Mouse (Mus musculus): ENCODE results near the gene Pnpla7. TPM values are rescaled to one million over a fixed set of nuclear protein-coding genes. Genes with fewer than 3 reads are reported as not detected.
"Not testable (repeated sequence)": the region's sequence is repeated elsewhere in the genome, so short reads cannot be mapped to it uniquely, and the experiment has no call there.

Gene Pnpla7
- 74.0 and 81.1 TPM in 2 replicates for total RNA-seq (2021)
- long read RNA-seq, full-length matches to known transcripts = 23 of 167 reads
- long read RNA-seq, partial matches to known transcripts = 48 of 167 reads
- long read RNA-seq, other reads (novel, unspliced or antisense) = 96 of 167 reads

- DNase-seq = peak; percentile 81
Observed at GRCm38 (mm10) chr2:24975704-24976297, at the start of gene Pnpla7. Pnpla7 (plus strand) TSS chr2:24976033.

- DNase-seq = no peak
Observed at GRCm38 (mm10) chr2:24926345-24926964, 49.4 kb upstream of the Pnpla7 start.

DNA sequence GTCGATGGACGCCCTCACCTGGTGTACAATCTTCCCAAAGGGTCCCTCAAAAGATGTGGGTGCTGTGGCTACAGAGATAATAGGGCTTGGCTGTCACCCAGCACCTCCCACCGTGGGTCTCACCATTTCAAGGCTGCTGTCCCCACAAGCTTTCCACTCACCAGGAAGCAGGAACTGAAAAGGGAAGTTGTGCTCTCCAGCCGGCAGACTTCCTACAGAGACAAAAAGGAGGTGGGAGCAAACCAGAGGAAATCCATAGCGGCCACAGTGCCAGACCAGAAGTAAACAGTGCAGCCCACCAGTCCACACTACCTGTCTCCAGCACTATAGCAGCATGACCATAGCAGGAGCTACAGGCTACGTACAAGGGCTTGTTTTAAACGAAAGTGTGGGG lies 48.9 kb upstream of the Pnpla7 start:
- DNase-seq = no peak

DNA sequence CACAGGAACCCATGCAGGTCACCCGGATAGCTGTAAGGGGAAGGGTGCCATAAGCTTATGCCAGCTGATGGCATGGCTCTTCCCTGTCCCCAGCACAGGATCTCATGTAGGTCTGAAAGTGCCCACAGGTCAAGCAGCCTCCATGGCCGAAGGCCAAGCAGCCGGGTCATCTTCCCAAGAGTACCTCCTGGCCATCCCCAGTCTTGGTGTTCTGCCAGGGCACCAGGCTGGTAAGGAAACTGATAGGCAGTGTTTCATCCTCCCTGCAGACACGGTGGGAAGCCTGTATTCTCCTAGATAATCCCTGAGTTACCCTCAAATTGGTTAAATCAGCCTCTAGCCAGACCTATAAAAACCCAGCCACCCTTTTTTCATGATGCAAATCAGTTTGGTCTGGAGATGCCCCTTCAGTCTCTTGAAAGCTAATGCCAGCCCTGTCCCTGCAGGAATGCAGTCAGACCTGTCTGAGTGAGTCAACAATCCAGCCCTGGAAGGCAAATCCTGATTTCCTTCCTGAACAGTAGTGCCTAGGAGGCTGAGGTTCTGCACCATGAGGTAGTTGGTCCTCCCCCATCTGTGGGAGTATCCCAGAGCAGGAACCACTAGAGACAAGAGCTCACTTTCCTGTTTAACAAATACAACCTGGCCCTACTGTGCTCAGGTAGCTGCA lies 47.9 kb upstream of the Pnpla7 start:
- peak; percentile 23 for DNase-seq

- no peak for DNase-seq
Observed at GRCm38 (mm10) chr2:24929119-24929518, 46.7 kb upstream of the Pnpla7 start.

- DNase-seq = no peak
Observed at GRCm38 (mm10) chr2:24929593-24929992, 46.2 kb upstream of the Pnpla7 start.

GRCm38 (mm10) chr2:24934441-24934963 lies 41.3 kb upstream of the Pnpla7 start:
- DNase-seq = no peak

- DNase-seq = peak; percentile 89
Observed at GRCm38 (mm10) chr2:24935057-24935796, 40.6 kb upstream of the Pnpla7 start, which contains the start of gene Arrdc1. Arrdc1 (minus strand) TSS chr2:24935252.

DNA sequence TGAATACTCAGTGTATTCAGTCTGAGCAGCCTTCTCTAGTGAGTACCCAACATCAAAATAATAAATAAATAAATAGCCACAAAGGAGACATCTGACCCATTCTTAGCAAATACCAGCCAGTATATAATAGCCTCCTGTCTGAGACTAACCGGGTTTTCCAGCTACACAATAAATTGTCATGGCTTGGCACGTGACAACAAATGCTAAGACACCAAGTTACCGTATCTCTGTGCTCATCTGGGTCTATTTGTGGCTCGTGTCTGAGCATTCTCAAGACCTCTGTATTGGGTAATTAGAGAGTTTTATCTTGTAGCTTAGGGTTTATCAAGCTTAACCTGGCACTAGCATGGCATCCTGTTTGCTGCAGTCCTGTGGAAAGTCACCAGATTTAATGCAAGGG lies 33.7 kb upstream of the Pnpla7 start:
- DNase-seq = no peak

DNA sequence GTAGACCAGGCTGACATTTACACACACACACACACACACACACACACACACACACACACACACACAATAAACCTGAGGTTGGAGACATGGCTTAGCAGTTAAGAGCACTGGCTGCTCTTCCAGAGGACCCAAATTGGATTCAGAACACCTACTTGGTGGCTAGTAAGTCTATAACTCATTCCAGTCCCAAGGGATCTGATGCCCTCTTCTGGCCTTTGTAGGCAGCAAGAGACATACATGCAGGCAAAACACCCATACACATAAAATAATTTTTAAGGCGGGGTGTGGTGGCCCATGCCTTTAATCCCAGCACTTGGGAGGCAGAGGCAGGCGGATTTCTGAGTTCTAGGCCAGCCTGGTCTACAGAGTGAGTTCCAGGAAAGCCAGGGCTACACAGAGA lies 31.5 kb upstream of the Pnpla7 start:
- DNase-seq = not testable (repeated sequence)

DNA sequence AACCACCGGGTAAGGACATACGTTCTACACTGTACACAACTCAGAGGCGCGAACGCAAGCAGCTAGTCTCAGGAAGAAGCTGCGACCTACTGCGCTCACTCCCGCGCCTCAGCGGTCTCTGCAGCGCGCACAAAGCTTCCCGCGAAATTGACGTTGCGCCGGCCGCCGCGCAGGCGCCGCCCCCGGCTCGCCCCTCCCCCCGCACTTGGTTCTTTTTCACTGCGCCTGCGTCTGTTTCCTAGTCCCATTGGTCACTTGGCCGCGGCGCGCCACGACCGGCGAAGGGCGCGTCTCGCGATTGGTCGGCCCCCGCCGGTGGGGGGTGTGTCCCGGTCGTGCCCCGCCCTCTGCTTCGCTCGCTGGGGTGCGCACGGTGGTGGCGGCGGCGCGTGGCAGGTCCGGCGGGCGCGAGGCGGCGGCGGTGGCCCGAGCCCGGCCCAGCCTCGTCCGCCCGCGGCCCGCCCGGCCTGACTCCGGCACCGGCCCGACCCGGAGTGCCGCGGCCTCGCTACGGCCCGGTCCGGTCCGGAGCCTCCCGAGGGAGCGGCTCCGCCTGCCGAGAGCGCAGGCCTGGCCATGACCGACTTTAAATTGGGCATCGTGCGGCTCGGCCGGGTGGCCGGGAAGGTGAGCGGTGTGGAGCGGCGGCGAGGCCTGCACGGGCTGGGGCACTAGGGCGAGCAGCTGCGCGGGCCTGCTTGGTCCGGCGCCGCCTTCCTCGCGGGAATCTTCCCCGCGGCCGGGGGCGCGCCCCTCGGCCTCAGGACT lies 26.2 kb upstream of the Pnpla7 start, which contains the start of gene Zmynd19:
Zmynd19 (plus strand) TSS at position 372 of the 768 bp plus-strand sequence.
- peak; percentile 99 for DNase-seq

DNA sequence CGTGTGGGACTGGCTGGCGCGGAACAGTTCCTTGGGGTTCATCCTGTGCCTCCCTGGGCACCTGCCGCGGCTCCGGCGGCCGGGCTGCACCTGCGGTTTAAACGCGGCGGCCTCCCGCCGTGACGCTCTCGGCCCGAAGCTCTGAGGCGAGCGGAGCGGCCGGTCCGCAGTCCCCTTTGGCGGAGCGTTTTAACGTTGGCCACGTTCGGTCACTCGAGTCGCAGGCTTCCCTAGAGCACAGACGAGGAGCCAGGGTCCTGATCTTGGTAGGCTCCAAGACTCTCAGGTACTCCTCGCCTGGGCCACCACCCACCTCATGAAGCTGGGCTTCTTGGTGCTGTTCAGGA lies 25.7 kb upstream of the Pnpla7 start:
- DNase-seq = peak; percentile 29

- no peak for DNase-seq
Observed at GRCm38 (mm10) chr2:24952537-24953055, 23.2 kb upstream of the Pnpla7 start.

DNA sequence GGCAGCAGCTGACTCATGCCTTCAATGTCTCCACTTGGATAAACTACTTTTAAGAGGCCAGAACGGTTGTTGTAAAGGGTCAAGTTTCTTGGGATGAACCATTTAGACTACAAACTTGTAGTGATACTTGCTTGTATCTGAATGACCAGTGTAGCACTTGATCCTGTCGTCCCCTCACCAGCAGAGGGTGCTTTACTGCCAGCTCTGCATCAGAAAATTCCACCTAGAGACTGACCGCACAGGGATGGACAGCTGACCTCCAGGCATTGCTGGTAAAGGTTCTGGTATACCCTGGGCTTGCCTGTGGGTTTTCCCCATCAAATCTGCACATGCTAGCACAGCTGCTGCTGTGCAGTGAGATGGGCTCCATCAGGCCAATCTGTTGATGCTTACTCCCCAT lies 14.9 kb upstream of the Pnpla7 start:
- DNase-seq = peak; percentile 32

- peak; percentile 85 for DNase-seq
Observed at GRCm38 (mm10) chr2:24962304-24963000, 13.4 kb upstream of the Pnpla7 start, which contains the start of gene Dph7. Dph7 (plus strand) TSS chr2:24962400.

- DNase-seq = no peak
Observed at GRCm38 (mm10) chr2:24970386-24970785, 5.4 kb upstream of the Pnpla7 start.

DNA sequence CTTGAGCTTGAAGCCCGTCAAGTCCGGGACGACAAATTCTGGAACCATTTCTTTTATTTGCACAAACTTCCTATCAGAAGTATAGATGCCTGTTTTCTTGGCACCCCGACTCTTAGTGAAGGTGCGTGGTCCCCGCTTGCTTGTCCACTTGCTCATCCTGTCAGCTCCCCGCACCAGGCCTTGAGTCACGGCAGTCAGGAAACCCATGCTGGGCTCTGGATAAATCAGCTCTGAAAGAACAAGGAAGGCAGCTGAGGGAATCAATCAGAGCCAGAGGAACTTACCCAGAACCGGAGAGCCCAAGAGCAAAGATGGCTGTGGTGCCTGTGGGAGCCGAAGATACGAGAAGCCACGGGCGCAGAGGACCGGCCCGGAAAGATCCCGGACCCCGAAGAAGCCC lies 1.4 kb upstream of the Pnpla7 start:
- peak; percentile 33 for DNase-seq

DNA sequence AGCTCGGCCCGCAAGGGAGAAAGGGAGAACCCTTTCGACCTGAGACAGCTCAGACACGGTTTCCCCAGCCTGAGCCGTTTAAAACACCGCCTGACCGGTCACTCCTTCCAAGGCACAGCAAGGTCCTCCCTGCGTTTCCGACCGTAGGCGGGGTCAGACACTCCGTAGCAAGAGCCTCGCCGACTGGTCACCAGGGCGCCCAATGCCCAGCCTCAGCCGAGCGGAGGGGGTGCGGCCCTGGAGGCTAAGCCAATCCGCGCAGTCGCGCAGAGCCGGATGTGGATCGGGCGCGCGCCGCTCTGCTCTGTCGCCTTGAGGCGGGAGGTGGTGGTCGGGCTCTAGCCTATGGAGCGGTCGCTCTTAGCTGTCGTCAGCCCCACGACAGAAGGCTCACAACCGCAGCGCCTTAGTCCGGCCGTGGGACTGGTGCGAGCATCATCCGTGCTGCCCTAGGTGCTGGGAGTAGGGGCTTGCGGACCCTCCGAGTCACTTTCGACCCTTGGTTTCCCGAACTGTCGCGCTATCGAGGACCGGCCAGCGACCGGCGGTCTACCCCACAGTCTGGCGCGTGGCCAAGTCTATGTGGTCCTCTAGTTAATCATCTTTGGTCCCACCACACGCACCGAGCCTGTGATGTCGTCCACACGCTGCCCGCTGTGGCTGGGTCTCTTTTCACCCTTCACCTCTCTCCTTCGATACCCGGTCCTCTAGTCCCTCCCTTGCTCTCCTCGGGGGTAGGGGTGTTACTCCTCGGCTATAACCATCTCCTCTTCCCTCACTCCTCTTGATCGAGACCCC lies 728 bp upstream of the Pnpla7 start, which contains the start of gene Mrpl41:
Mrpl41 (minus strand) TSS at position 193 of the 798 bp plus-strand sequence.
- DNase-seq = peak; percentile 97

DNA sequence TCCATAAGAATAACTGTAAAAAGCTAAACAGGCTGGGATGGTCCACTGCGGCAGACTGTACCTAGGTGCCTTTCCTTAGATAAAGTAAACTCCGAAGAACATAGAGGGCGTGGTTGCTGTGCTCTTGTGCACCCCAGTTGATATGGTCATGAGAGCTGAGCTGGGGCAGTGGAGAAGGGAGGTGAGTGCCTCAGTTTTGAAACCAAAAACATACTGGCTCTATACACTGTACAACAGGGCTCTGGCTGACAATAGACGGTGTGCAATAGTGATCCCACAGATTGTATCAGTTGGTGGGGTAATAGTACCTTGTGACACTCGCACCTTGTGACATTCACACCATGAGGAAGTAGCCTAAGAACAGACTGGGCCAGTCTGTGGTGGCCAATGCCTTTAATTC lies 1.1 kb downstream of the Pnpla7 start:
- DNase-seq = no peak

GRCm38 (mm10) chr2:24987762-24988161 lies 11.9 kb downstream of the Pnpla7 start:
- DNase-seq = no peak

Measured in adrenal gland, postnatal 25 days (tissue).